Mouse (Mus musculus) CH12.LX (cell line): ENCODE data around the gene Gm5737.

Experiments used
- CTCF ChIP-seq, 2 experiments: IDR thresholded peaks in 1 of 2; conservative IDR thresholded peaks in 1 of 2; 2 replicates each; pipeline ENCODE4 v1.5.1; 2011 to 2012; ENCODE audit warnings: low read depth in 2 of 2, low read length in 2 of 2, improper control_type of control experiment in 1 of 2, inconsistent platforms in 1 of 2, mild to moderate bottlenecking in 1 of 2, moderate library complexity in 1 of 2
- ELF1 ChIP-seq: IDR thresholded peaks from 2 replicates; pipeline ENCODE4 v1.6.1; 2014; ENCODE audit warnings: low read depth, mild to moderate bottlenecking, inconsistent platforms, low read length, improper control_type of control experiment
- EP300 ChIP-seq: IDR thresholded peaks from 2 replicates; pipeline ENCODE4 v1.6.1; 2011; ENCODE audit warnings: low read length, improper control_type of control experiment
- ETS1 ChIP-seq: conservative IDR thresholded peaks from 2 replicates; pipeline ENCODE4 v1.6.1; 2012; ENCODE audit warnings: low read depth, mild to moderate bottlenecking, inconsistent platforms, low read length, improper control_type of control experiment, moderate library complexity
- JUN ChIP-seq: IDR thresholded peaks from 2 replicates; pipeline ENCODE4 v1.6.1; 2011; ENCODE audit warnings: low read depth, mild to moderate bottlenecking, low read length, improper control_type of control experiment, moderate library complexity; ENCODE audit not compliant: insufficient read depth
- MAFK ChIP-seq: IDR thresholded peaks from 2 replicates; pipeline ENCODE4 v1.6.1; 2011; ENCODE audit warnings: low read length, improper control_type of control experiment; ENCODE audit not compliant: insufficient replicate concordance
- MEF2A ChIP-seq: IDR thresholded peaks from 2 replicates; pipeline ENCODE4 v1.6.1; 2014; ENCODE audit warnings: low read depth, mild to moderate bottlenecking, inconsistent platforms, low read length, improper control_type of control experiment, borderline replicate concordance
- POLR2A ChIP-seq: IDR thresholded peaks from 2 replicates; pipeline ENCODE4 v1.6.1; 2011; ENCODE audit warnings: low read depth, mild to moderate bottlenecking, improper control_type of control experiment, low read length
- POLR2AphosphoS2 ChIP-seq: IDR thresholded peaks from 2 replicates; pipeline ENCODE4 v1.6.1; 2011; ENCODE audit warnings: low read depth, low read length, improper control_type of control experiment
- SMC3 ChIP-seq: IDR thresholded peaks from 2 replicates; pipeline ENCODE4 v1.6.1; 2011; ENCODE audit warnings: low read depth, low read length, improper control_type of control experiment
- USF2 ChIP-seq: conservative IDR thresholded peaks from 2 replicates; pipeline ENCODE4 v1.6.1; 2011; ENCODE audit warnings: low read depth, low read length, improper control_type of control experiment
- ZC3H11A ChIP-seq: IDR thresholded peaks from 2 replicates; pipeline ENCODE4 v1.6.1; 2012; ENCODE audit warnings: low read depth, mild to moderate bottlenecking, inconsistent platforms, low read length, improper control_type of control experiment

- TF ChIP-seq POLR2A (no peak), ZC3H11A (no peak), CTCF (conservative IDR thresholded peaks at IDR 0.05 in 1 of 2, IDR thresholded peaks at IDR 0.05 in 1 of 2; ENCODE audit: low read depth in 2 of 2, low read length in 2 of 2) (no peak), USF2 (no peak), ETS1 (no peak), SMC3 (no peak), JUN (no peak), POLR2AphosphoS2 (no peak), MAFK (no peak), EP300 (no peak), MEF2A (no peak), ELF1 (no peak)
Observed at GRCm38 (mm10) chr7:120809705-120810104, 2.5 kb upstream of the Gm5737 start.
